Mouse (Mus musculus): ENCODE results near the gene Robo3.

GRCm38 (mm10) chr9:37432026-37432666, 900 bp downstream of the Robo3 start:
- no peak for TF ChIP-seq TAL1 (conservative IDR thresholded peaks at IDR 0.05; ENCODE audit: low read depth, low read length)
- TF ChIP-seq CTCF (IDR thresholded peaks at IDR 0.05; ENCODE audit: low read depth, low read length) = no peak
- TF ChIP-seq GATA1 (IDR thresholded peaks at IDR 0.05; ENCODE audit: borderline replicate concordance, low read length) = no peak
- no peak for TF ChIP-seq POLR2AphosphoS5 (IDR thresholded peaks at IDR 0.05; ENCODE audit: insufficient replicate concordance, low read depth, low read length)

Measured in G1E (cell line).